Mouse (Mus musculus) ES-Bruce4 (cell line): Measurements from ENCODE around the gene Txndc11. TPM values are rescaled to one million over a fixed set of nuclear protein-coding genes. Genes with fewer than 3 reads are reported as not detected.
A peak's percentile ranks its signal among the peaks of the same experiment; 100 is the strongest.
"Not testable (repeated sequence)": the region's sequence is repeated elsewhere in the genome, so short reads cannot be mapped to it uniquely, and the experiment has no call there.

Experiments used
- H3K27ac ChIP-seq: 2 replicates; pipeline ENCODE4 v1.5.1; 2012; ENCODE audit warnings: low read length, inconsistent platforms; ENCODE audit not compliant: insufficient read depth
- H3K27me3 ChIP-seq: 2 replicates; pipeline ENCODE4 v1.6.1; 2012; ENCODE audit warnings: mild to moderate bottlenecking, low read length, inconsistent platforms; ENCODE audit not compliant: control insufficient read depth, poor library complexity, insufficient read depth, severe bottlenecking
- H3K36me3 ChIP-seq: 2 replicates; pipeline ENCODE4 v1.6.1; 2012; ENCODE audit warnings: inconsistent platforms, mild to moderate bottlenecking, low read length, moderate library complexity; ENCODE audit not compliant: control insufficient read depth, poor library complexity, insufficient read depth, severe bottlenecking
- H3K4me1 ChIP-seq: one replicate; pipeline ENCODE4 v1.8.1; 2011; ENCODE audit warnings: low read length; ENCODE audit not compliant: control insufficient read depth, insufficient read depth
- H3K4me3 ChIP-seq: 2 replicates; pipeline ENCODE4 v1.5.1; 2011; ENCODE audit warnings: low read depth, mild to moderate bottlenecking, low read length
- H3K9ac ChIP-seq: 2 replicates; pipeline ENCODE4 v1.6.1; 2012; ENCODE audit warnings: low read depth, mild to moderate bottlenecking, inconsistent platforms; ENCODE audit not compliant: poor library complexity, severe bottlenecking
- H3K9me3 ChIP-seq: replicated peaks from 2 replicates; pipeline ENCODE4 v1.6.1; 2012; ENCODE audit warnings: mild to moderate bottlenecking, low read length, inconsistent platforms; ENCODE audit not compliant: control insufficient read depth, poor library complexity, insufficient read depth, severe bottlenecking
- CTCF ChIP-seq: IDR thresholded peaks from one replicate; pipeline ENCODE4 v1.8.1; 2011; ENCODE audit warnings: low read depth, low read length
- EP300 ChIP-seq: IDR thresholded peaks from 2 replicates; pipeline ENCODE4 v1.6.1; 2011; ENCODE audit warnings: low read depth, low read length; ENCODE audit not compliant: insufficient read depth
- POLR2A ChIP-seq: IDR thresholded peaks from one replicate; pipeline ENCODE4 v1.8.1; 2011; ENCODE audit warnings: low read length; ENCODE audit not compliant: insufficient read depth
- polyA plus RNA-seq: library from polyadenylated mRNA; stranded (reverse); fragments of >200 nt; gene quantifications from 2 replicates; pipeline ENCODE4 v1.2.4, GENCODE M21; 2011; ENCODE audit warnings: low read depth; ENCODE audit not compliant: missing spikeins, insufficient read depth, insufficient read length

Txndc11 gene
- polyA plus RNA-seq, 1 experiment, result 21.1 TPM

DNA sequence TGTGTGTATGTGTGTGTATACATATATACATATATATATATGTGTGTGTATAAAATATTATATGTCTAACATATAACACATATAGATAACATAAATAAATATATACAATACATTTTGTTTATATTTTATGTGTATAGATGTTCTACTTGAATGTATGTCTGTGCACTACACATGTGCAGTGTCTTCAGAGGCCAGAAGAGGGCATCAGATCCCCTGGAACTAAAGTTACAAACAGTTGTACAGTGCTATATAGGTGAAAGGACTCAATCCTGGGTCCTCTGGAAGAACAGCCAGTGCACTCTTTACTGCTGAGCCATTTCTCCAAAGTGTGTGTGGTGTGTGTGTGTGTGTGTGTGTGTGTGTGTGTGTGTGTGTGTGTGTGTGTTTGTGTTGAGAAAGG is 20.1 kb upstream of the Txndc11 start:
- Histone ChIP-seq H3K36me3 (peaks cover 23% of the 10 kb centered on the region), H3K27ac (no peak overlapping the region), H3K9me3 (no peaks in the 10 kb centered on the region), H3K9ac (no peak overlapping the region), H3K27me3 (no peaks in the 10 kb centered on the region), H3K4me1 (no peaks in the 10 kb centered on the region), H3K4me3 (no peak overlapping the region)
- no peak for TF ChIP-seq POLR2A
- no peak for TF ChIP-seq EP300
- TF ChIP-seq CTCF, result peak; percentile 8

DNA sequence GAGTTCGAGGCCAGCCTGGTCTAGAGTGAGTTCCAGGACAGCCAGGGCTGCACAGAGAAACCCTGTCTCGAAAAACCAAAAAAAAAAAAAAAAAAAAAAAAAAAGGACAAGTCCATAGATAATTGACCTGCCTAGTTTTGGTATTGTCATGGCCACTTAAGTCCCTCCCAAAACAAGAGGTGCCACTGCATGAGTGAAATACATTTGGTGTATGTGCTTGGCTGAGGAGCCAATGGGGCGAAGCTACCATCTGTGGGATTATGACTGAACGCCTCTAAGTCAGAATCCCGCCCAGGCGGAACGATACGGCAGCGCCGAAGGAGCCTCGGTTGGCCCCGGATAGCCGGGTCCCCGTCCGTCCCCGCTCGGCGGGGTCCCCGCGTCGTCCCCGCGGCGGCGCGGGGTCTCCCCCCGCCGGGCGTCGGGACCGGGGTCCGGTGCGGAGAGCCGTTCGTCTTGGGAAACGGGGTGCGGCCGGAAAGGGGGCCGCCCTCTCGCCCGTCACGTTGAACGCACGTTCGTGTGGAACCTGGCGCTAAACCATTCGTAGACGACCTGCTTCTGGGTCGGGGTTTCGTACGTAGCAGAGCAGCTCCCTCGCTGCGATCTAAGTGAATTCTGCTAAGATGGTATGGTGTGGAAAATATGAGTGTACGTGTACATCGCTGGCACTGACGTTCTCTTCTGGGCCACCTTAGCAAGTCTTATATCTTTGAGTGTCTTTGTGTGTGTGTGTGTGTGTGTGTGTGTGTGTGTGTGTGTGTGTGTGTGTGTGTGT is 9.4 kb upstream of the Txndc11 start:
- H3K4me1 ChIP-seq, H3K9me3 ChIP-seq, H3K27me3 ChIP-seq, H3K9ac ChIP-seq, H3K27ac ChIP-seq, H3K36me3 ChIP-seq: not testable (repeated sequence)
- H3K4me3 ChIP-seq, result peak overlapping the region; percentile 10

DNA sequence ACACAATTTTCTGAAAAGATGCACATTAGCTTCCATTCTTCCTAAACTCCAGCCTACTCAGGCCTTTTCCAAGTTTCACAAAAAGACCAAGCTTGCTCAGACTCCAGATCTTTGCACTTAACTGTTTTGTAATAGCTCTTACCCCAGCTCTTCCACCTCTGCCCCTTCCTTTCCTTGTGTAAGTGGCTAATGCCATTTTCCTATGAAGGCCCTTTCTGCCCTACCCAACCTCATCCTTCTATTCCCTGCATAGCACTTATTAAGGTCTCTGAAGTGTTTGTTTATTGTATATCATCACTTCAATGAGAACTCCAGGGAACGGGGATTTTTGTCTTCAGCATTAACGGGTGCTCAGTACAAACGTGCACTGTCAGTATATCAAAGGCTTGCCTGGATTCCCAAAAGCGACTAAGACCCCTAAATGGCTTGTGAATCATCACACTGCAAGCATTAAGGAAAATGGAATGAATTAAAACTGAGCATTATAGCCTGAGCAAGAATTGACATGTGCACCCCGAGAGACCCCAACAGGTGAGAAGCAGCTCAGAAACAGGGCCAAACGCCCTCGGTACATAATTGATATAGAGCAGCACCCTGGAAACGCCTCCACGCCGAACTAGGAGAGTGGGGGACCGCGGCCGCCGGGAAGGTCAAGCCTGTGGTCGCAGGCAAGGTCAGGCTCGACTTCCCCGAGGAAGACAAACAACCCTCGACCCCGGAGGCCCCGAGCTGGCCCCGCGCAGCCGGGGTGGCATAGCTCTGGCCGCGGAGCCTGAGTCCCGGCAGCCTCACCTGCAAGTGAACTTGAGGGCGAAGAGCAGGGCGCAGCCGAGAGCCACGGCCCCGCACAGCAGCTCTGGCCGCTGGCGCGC is 738 bp downstream of the Txndc11 start:
- TF ChIP-seq CTCF, result no peak
- no peak for TF ChIP-seq EP300
- no peak for TF ChIP-seq POLR2A
- H3K9me3 ChIP-seq, result no peaks in the 10 kb centered on the region
- H3K36me3 ChIP-seq, result no peaks in the 10 kb centered on the region; the same call in 1 of the 2 replicates

DNA sequence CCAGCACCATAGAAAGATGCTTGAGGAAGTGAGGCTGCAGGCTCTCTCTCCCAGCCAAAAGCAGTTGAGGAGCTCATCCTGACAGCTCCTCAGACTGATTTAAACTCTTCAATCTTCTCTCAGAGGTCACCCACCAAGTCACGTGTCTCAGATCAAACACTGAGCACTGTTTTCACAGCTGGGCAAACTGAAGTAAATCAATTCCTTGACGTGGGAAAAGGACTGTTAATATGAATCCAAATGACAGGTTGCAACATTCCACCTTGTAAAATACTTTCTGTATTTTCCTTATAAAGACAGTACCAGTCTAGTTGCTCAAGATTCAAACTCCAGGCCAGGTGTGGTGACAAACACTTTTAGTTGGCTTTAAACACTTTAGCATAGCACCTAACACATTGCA is 1.6 kb downstream of the Txndc11 start:
- Histone ChIP-seq H3K27me3 (no peaks in the 10 kb centered on the region), H3K36me3 (peaks cover 7% of the 10 kb centered on the region), H3K4me3 (no peak overlapping the region), H3K9ac (no peak overlapping the region), H3K4me1 (no peaks in the 10 kb centered on the region), H3K27ac (no peak overlapping the region), H3K9me3 (no peaks in the 10 kb centered on the region)
- TF ChIP-seq CTCF, result no peak
- TF ChIP-seq EP300, result no peak
- TF ChIP-seq POLR2A, result no peak

More for the DNA sequence above, 738 bp downstream of the Txndc11 start:
- Histone ChIP-seq H3K27me3 (no peaks in the 10 kb centered on the region), H3K4me1 (no peaks in the 10 kb centered on the region), H3K4me3 (peak overlapping the region; percentile 81), H3K9ac (peak overlapping the region; percentile 91), H3K27ac (no peak overlapping the region)

DNA sequence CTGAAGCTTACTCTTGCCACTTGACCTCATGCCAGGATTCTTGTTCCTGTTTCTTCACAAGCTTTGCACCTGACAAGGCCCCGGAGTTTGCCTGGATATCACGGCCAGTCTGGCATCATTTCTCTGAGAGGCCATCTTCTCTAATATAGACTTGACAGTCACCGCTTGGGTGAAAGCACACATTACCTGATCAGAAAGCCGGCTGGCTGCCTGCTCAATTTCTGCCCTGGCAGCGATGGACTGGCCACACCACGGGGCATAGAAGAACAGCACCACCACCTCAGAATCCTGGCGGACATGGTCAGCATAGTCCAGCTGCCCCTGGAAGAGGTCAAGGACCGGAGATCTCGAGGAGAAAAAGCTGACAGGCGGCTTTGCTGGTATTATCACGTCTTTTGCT is 6.1 kb downstream of the Txndc11 start:
- Histone ChIP-seq H3K36me3 (peaks cover 11% of the 10 kb centered on the region), H3K4me3 (no peak overlapping the region), H3K9ac (no peak overlapping the region), H3K27ac (no peak overlapping the region), H3K27me3 (no peaks in the 10 kb centered on the region), H3K9me3 (no peaks in the 10 kb centered on the region), H3K4me1 (no peaks in the 10 kb centered on the region)
- TF ChIP-seq POLR2A (no peak), EP300 (no peak), CTCF (no peak)

DNA sequence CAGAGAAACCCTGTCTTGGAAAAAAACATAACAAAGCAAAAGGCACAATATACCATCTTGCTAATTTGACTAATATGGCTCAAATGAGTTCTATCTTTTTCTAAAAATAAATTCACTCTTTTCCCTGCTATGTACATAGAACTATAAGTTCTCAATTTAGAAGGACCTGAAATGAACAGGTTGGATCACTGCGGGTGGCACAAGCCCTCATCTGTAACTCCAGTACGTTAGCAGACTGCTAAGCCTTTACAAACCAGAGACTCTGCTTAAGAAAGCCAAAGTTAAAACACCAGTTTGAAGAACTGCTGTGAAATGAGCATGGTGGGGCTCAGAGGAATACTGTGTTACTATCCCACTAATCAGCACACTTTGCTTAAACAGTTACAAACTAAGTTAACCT is 9.1 kb downstream of the Txndc11 start:
- H3K9ac ChIP-seq, result no peak overlapping the region
- no peak overlapping the region for H3K4me3 ChIP-seq
- H3K9me3 ChIP-seq, result no peaks in the 10 kb centered on the region
- no peaks in the 10 kb centered on the region for H3K27me3 ChIP-seq
- H3K27ac ChIP-seq, result no peak overlapping the region
- peaks cover 16% of the 10 kb centered on the region for H3K36me3 ChIP-seq
- H3K4me1 ChIP-seq, result no peaks in the 10 kb centered on the region
- TF ChIP-seq EP300, result no peak
- no peak for TF ChIP-seq POLR2A
- TF ChIP-seq CTCF, result no peak
